Mouse (Mus musculus) midbrain, embryonic 14.5 days (tissue): ENCODE data around the gene Slc38a6. TPM values are rescaled to one million over a fixed set of nuclear protein-coding genes. Genes with fewer than 3 reads are reported as not detected.

Experiments
- ATAC-seq: fragments of 200-750 bp; cut with Nextera tagmentation; 2 replicates; pipeline ENCODE4 v1.8.0; 2017; ENCODE audit warnings: moderate number of reproducible peaks, moderate library complexity; ENCODE audit not compliant: low FRiP score, low TSS enrichment
- DNase-seq: peaks from one replicate; pipeline ENCODE4 v3.0.0-alpha.2; 2015
- H3K27ac ChIP-seq: fragments of 300-500 bp; sonication (generic); replicated peaks from 2 replicates; pipeline ENCODE4 v1.5.1; 2014; ENCODE audit warnings: mild to moderate bottlenecking, low read depth, low read length, moderate library complexity
- H3K27me3 ChIP-seq: fragments of 300-500 bp; sonication (generic); 2 replicates; pipeline ENCODE4 v1.6.1; 2014; ENCODE audit warnings: low read length, control low read depth, mixed read lengths; ENCODE audit not compliant: control insufficient read depth, insufficient read depth
- H3K36me3 ChIP-seq: fragments of 300-500 bp; sonication (generic); 2 replicates; pipeline ENCODE4 v1.6.1; 2014; ENCODE audit warnings: low read length, control low read depth; ENCODE audit not compliant: control insufficient read depth, insufficient read depth
- H3K4me1 ChIP-seq: fragments of 300-500 bp; sonication (generic); 2 replicates; pipeline ENCODE4 v1.6.1; 2014; ENCODE audit warnings: mild to moderate bottlenecking, antibody characterized with exemption, low read length, control low read depth; ENCODE audit not compliant: control insufficient read depth, insufficient read depth
- H3K4me2 ChIP-seq: fragments of 300-500 bp; sonication (generic); 2 replicates; pipeline ENCODE4 v1.6.1; 2014; ENCODE audit warnings: mild to moderate bottlenecking, low read length, moderate library complexity
- H3K4me3 ChIP-seq: fragments of 300-500 bp; sonication (generic); replicated peaks from 2 replicates; pipeline ENCODE4 v1.5.1; 2014; ENCODE audit warnings: low read depth, low read length
- H3K9ac ChIP-seq: fragments of 300-500 bp; sonication (generic); replicated peaks from 2 replicates; pipeline ENCODE4 v1.6.1; 2014; ENCODE audit warnings: mild to moderate bottlenecking, low read length, moderate library complexity
- H3K9me3 ChIP-seq: fragments of 300-500 bp; sonication (generic); 2 replicates; pipeline ENCODE4 v1.6.1; 2016; ENCODE audit warnings: low read length, control low read depth, mixed read lengths; ENCODE audit not compliant: control insufficient read depth
- WGBS: fragments of 180-500 bp; shearing (Covaris S2); extraction: QIAGEN DNeasy Blood & Tissue Kit; methylation state at CpG from one replicate; pipeline ENCODE4 v1.1.7; 2014; 5-methylcytosine and 5-hydroxymethylcytosine counted together
- polyA plus RNA-seq: library from polyadenylated mRNA; unstranded; fragments of >200 nt; fragmentation: Nextera tagmentation; extraction: Ambion mirVana; gene quantifications from 2 replicates; pipeline ENCODE4 v1.2.1, GENCODE M21; 2014

Gene Slc38a6
- polyA plus RNA-seq, 1 experiment from 2014 or later: 14.3 TPM

- Histone ChIP-seq H3K4me2 (no peak overlapping the region), H3K36me3 (peaks cover 12% of the 10 kb centered on the region; the same call in 1 of the 2 replicates), H3K27me3 (no peaks in the 10 kb centered on the region), H3K4me3 (no peak overlapping the region), H3K9ac (no peak overlapping the region), H3K9me3 (no peaks in the 10 kb centered on the region), H3K27ac (no peak overlapping the region), H3K4me1 (no peaks in the 10 kb centered on the region)
- ATAC-seq (no peak), DNase-seq (no peak)
- 92% methylated on average over 2 of the region's 2 CpGs for WGBS
Measured at GRCm38 (mm10) chr12:73300531-73300930, 14.0 kb downstream of the Slc38a6 start.

GRCm38 (mm10) chr12:73304636-73305035 is 18.1 kb downstream of the Slc38a6 start:
- WGBS: 93% methylated on average over 4 of the region's 4 CpGs
- no peak overlapping the region for H3K9ac ChIP-seq
- no peak overlapping the region for H3K4me2 ChIP-seq
- H3K36me3 ChIP-seq: peaks cover 10% of the 10 kb centered on the region; the same call in 1 of the 2 replicates
- no peak overlapping the region for H3K27ac ChIP-seq
- H3K4me3 ChIP-seq: no peak overlapping the region
- no peaks in the 10 kb centered on the region for H3K9me3 ChIP-seq
- no peaks in the 10 kb centered on the region for H3K27me3 ChIP-seq
- H3K4me1 ChIP-seq: no peaks in the 10 kb centered on the region
- ATAC-seq (no peak), DNase-seq (no peak)

- 94% methylated on average over 4 of the region's 4 CpGs for WGBS
- ATAC-seq: no peak
Measured at GRCm38 (mm10) chr12:73307750-73308149, 21.2 kb downstream of the Slc38a6 start.

DNA sequence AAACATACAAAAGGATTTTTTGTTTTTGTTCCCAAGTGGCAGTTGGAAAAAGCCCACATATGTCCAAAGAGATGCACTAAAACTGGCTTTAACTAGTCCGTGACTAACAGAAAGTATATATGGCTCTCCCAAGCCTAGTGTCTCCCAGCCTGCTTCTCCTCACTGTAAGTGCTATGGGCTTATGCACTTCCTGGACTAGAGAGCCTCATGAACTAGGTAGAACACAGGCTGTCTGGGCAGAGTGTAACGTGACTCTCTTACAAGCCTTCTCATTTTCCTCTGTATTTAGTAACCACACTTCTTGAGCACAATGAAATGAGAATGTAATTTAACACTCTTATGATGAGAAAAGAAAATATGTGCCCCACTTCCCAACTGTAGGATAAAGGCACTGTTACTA is 22.1 kb downstream of the Slc38a6 start:
- no peaks in the 10 kb centered on the region for H3K27me3 ChIP-seq
- no peak overlapping the region for H3K9ac ChIP-seq
- peaks cover 8% of the 10 kb centered on the region for H3K36me3 ChIP-seq
- H3K4me3 ChIP-seq: no peak overlapping the region
- no peaks in the 10 kb centered on the region for H3K4me1 ChIP-seq
- DNase-seq: no peak
- H3K27ac ChIP-seq: no peak overlapping the region
- no peak overlapping the region for H3K4me2 ChIP-seq
- no peak for ATAC-seq
- H3K9me3 ChIP-seq: no peaks in the 10 kb centered on the region
- 94% methylated on average over 2 of the region's 2 CpGs for WGBS

More at GRCm38 (mm10) chr12:73307750-73308149, 21.2 kb downstream of the Slc38a6 start:
- H3K27ac ChIP-seq: no peak overlapping the region
- peaks cover 8% of the 10 kb centered on the region for H3K36me3 ChIP-seq
- no peak overlapping the region for H3K9ac ChIP-seq
- H3K9me3 ChIP-seq: no peaks in the 10 kb centered on the region
- H3K27me3 ChIP-seq: no peaks in the 10 kb centered on the region
- no peaks in the 10 kb centered on the region for H3K4me1 ChIP-seq
- no peak for DNase-seq
- H3K4me3 ChIP-seq: no peak overlapping the region
- no peak overlapping the region for H3K4me2 ChIP-seq

DNA sequence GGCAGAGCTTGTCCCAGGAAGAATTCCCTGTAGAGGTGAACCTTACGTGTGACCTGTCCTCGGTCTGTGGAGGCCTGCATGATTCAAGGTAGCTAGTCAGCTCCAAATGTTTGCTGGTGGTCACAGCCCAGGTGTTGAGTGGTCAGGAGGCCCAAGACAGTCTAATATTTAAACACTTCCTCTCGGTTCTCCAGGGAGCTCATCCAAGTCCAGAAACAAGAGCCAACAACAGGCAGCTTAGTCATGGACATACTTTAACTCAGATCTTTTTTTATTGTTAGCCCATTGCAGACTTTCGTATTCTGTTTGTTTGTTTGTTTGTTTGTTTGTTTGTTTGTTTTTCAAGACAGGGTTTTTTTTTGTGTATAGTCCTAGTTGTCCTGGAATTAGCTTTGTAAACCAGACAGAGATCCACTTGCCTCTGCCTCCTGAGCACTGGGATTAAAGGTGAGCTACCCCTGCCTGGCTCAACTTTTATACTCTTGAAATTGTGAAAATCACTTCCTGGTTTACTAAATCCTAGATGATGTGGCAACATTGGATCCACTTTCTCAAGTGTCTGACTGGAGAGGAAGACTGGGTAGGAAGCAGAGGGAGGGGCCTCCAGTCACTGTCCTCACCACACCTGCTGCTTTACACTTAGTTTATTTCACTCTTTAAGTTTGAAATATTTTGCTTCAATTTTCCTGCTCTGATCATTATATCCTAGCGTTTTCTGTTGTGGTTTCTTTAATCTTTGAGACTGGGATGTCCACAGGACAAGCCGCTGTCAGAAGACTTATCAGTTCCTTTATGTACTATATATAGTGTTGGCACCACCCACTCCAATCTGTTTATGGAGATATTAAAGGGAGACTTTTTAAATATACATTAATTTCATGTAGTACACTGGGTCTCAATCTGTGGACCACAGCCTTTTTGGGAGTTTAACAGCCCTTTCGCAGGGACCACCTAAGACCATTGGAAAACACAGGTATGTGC is 31.4 kb downstream of the Slc38a6 start:
- no peaks in the 10 kb centered on the region; the same call in 1 of the 2 replicates for H3K36me3 ChIP-seq
- no peak for ATAC-seq
- H3K27me3 ChIP-seq: no peaks in the 10 kb centered on the region
- no peak overlapping the region for H3K9ac ChIP-seq
- no peaks in the 10 kb centered on the region for H3K4me1 ChIP-seq
- H3K9me3 ChIP-seq: no peaks in the 10 kb centered on the region
- 94% methylated on average over 7 of the region's 7 CpGs for WGBS
- H3K4me2 ChIP-seq: no peak overlapping the region
- DNase-seq: no peak
- H3K4me3 ChIP-seq: no peak overlapping the region
- H3K27ac ChIP-seq: no peak overlapping the region

DNA sequence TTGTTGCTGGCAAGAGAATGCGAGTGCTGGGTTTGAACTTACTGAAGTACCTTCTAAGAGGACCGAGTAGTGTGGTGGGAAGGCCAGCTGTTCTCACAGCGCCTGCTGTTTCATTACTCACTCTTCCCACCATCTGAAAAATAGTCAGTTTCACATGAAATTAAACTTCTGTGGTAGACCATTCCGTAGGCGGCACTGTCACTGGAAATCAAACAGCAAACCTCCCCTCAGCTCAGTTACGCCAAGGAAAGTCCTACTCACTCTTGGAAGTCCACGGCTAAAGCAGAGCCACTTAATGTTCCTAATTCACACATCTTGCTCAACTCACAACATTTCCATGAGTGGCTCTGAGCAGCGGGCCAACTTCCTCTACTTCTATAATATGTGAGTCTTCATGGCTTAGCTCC is 37.6 kb downstream of the Slc38a6 start:
- Histone ChIP-seq H3K4me1 (no peaks in the 10 kb centered on the region), H3K9ac (no peak overlapping the region), H3K36me3 (no peaks in the 10 kb centered on the region), H3K9me3 (no peaks in the 10 kb centered on the region), H3K4me2 (no peak overlapping the region), H3K4me3 (no peak overlapping the region), H3K27ac (no peak overlapping the region), H3K27me3 (no peaks in the 10 kb centered on the region)
- 96% methylated on average over 8 of the region's 8 CpGs for WGBS
- no peak for DNase-seq
- ATAC-seq: no peak

DNA sequence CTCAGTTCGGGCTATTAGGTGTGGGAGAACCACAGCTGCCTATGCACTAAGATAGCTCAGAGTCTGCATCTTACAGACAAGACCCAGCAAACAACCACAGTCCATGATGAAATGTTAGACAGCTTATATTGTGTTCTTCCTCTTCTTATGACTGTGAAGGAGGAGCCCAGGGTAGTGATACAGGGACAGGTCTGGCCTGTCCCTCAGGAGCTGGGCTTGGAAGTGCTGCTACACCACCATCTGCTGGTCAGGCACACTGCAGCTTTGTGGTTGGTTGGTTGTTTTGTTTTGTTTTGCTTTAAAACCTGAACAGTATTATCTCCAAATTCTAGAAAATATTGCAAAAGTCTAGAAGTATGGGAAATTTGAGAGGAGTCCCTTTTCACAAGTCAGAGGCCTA is 38.2 kb downstream of the Slc38a6 start:
- WGBS: 95% methylated on average over 1 of the region's 1 CpGs
- H3K4me1 ChIP-seq: no peaks in the 10 kb centered on the region
- no peak overlapping the region for H3K4me3 ChIP-seq
- no peak overlapping the region for H3K27ac ChIP-seq
- no peaks in the 10 kb centered on the region for H3K27me3 ChIP-seq
- ATAC-seq (no peak), DNase-seq (peak; percentile 14)
- no peaks in the 10 kb centered on the region for H3K9me3 ChIP-seq
- H3K9ac ChIP-seq: no peak overlapping the region
- no peaks in the 10 kb centered on the region for H3K36me3 ChIP-seq
- H3K4me2 ChIP-seq: no peak overlapping the region

GRCm38 (mm10) chr12:73325181-73325580 is 38.6 kb downstream of the Slc38a6 start:
- ATAC-seq: no peak
- WGBS: 74% methylated on average over 2 of the region's 2 CpGs
- Histone ChIP-seq H3K9ac (no peak overlapping the region), H3K27me3 (no peaks in the 10 kb centered on the region), H3K27ac (no peak overlapping the region), H3K4me2 (no peak overlapping the region), H3K4me1 (no peaks in the 10 kb centered on the region), H3K4me3 (no peak overlapping the region), H3K36me3 (no peaks in the 10 kb centered on the region), H3K9me3 (no peaks in the 10 kb centered on the region)
- DNase-seq: no peak

GRCm38 (mm10) chr12:73325617-73326016 is 39.0 kb downstream of the Slc38a6 start:
- Histone ChIP-seq H3K4me1 (no peaks in the 10 kb centered on the region), H3K4me2 (no peak overlapping the region), H3K27me3 (no peaks in the 10 kb centered on the region), H3K4me3 (no peak overlapping the region), H3K9me3 (no peaks in the 10 kb centered on the region), H3K9ac (no peak overlapping the region), H3K27ac (no peak overlapping the region), H3K36me3 (no peaks in the 10 kb centered on the region)
- DNase-seq (no peak), ATAC-seq (no peak)
- 68% methylated on average over 4 of the region's 4 CpGs for WGBS
